Mouse (Mus musculus): ENCODE results near the gene Zfp59.
"Not testable (repeated sequence)": the region's sequence is repeated elsewhere in the genome, so short reads cannot be mapped to it uniquely, and the experiment has no call there.

The Zfp59 gene

GRCm38 (mm10) chr7:27838323-27839249 lies at the start of gene Zfp59:
Zfp59 (plus strand) TSS chr7:27838607.
- peak; percentile 91 to 96 for DNase-seq (ENCODE audit: inconsistent age in 2 of 2, low spot score in 1 of 2)

GRCm38 (mm10) chr7:27789306-27789705 lies 49.1 kb upstream of the Zfp59 start:
- DNase-seq (ENCODE audit: inconsistent age in 2 of 2, low spot score in 1 of 2) = peak in 1 of 2 experiments; percentile 31

- DNase-seq (ENCODE audit: inconsistent age in 2 of 2, low spot score in 1 of 2) = not testable (repeated sequence)
These were observed 44.5 kb upstream of the Zfp59 start for GRCm38 (mm10) chr7:27793865-27794264.

- no peak for DNase-seq (ENCODE audit: inconsistent age in 2 of 2, low spot score in 1 of 2)
These were observed 43.8 kb upstream of the Zfp59 start for GRCm38 (mm10) chr7:27794566-27794965.

GRCm38 (mm10) chr7:27797906-27798811 lies 40.2 kb upstream of the Zfp59 start:
- DNase-seq (ENCODE audit: inconsistent age in 2 of 2, low spot score in 1 of 2) = no peak

GRCm38 (mm10) chr7:27801137-27801536 lies 37.3 kb upstream of the Zfp59 start:
- DNase-seq (ENCODE audit: inconsistent age in 2 of 2, low spot score in 1 of 2) = peak in 1 of 2 experiments; percentile 47

GRCm38 (mm10) chr7:27802986-27803385 lies 35.4 kb upstream of the Zfp59 start:
- no peak for DNase-seq (ENCODE audit: inconsistent age in 2 of 2, low spot score in 1 of 2)

GRCm38 (mm10) chr7:27804297-27805030 lies 33.9 kb upstream of the Zfp59 start:
- DNase-seq (ENCODE audit: inconsistent age in 2 of 2, low spot score in 1 of 2) = peak; percentile 85 to 94

- DNase-seq (ENCODE audit: inconsistent age in 2 of 2, low spot score in 1 of 2) = not testable (repeated sequence)
These were observed 31.5 kb upstream of the Zfp59 start, which contains the start of gene Zfp626 for GRCm38 (mm10) chr7:27806896-27807295. Zfp626 (plus strand) TSS chr7:27807196.

GRCm38 (mm10) chr7:27807305-27807704 lies 31.1 kb upstream of the Zfp59 start:
- not testable (repeated sequence) for DNase-seq (ENCODE audit: inconsistent age in 2 of 2, low spot score in 1 of 2)

GRCm38 (mm10) chr7:27818526-27819110 lies 19.8 kb upstream of the Zfp59 start:
- no peak for DNase-seq (ENCODE audit: inconsistent age in 2 of 2, low spot score in 1 of 2)

GRCm38 (mm10) chr7:27822611-27823010 lies 15.8 kb upstream of the Zfp59 start:
- DNase-seq (ENCODE audit: inconsistent age in 2 of 2, low spot score in 1 of 2) = no peak

- DNase-seq (ENCODE audit: inconsistent age in 2 of 2, low spot score in 1 of 2) = no peak
These were observed 4.3 kb upstream of the Zfp59 start for GRCm38 (mm10) chr7:27834131-27834530.

GRCm38 (mm10) chr7:27837896-27838295 lies 511 bp upstream of the Zfp59 start:
- DNase-seq (ENCODE audit: inconsistent age in 2 of 2, low spot score in 1 of 2) = no peak

- no peak for DNase-seq (ENCODE audit: inconsistent age in 2 of 2, low spot score in 1 of 2)
These were observed 1.2 kb downstream of the Zfp59 start for GRCm38 (mm10) chr7:27839596-27839995.

- DNase-seq (ENCODE audit: inconsistent age in 2 of 2, low spot score in 1 of 2) = no peak
These were observed 1.7 kb downstream of the Zfp59 start for GRCm38 (mm10) chr7:27840104-27840503.

- no peak for DNase-seq (ENCODE audit: inconsistent age in 2 of 2, low spot score in 1 of 2)
These were observed 18.8 kb downstream of the Zfp59 start, which contains the start of gene Zfp607a for GRCm38 (mm10) chr7:27857227-27857626. Zfp607a (plus strand) TSS chr7:27857527.

- DNase-seq (ENCODE audit: inconsistent age in 2 of 2, low spot score in 1 of 2) = peak; percentile 17 to 43
These were observed 21.2 kb downstream of the Zfp59 start for GRCm38 (mm10) chr7:27859301-27860251.

Data from adrenal gland, adult (tissue).